Mouse (Mus musculus) adipocyte (in vitro differentiated cells): ENCODE data around the gene Ibtk.

Experiments
- DNase-seq: peaks from one replicate; pipeline ENCODE4 v3.0.0-alpha.2; 2016; ENCODE audit warnings: low spot score

Ibtk gene

DNA sequence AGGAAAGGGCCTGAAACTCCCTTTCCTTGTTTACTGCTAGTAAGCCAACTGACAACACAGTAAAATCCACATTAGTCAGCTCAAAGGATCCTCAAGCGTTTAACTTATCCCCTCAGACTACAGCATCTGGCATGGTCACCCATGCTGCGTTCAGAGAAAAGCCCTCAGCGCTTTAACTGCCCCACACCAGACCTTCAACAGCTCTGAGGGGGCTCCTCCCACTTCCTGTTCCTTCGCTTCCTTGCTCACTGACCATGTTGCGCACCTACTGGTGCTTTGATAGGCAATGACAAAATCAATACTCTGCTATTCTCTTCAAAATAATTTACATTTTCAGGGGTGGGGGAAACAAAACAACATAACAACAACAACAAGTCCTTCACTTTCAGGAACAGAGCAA is 47.2 kb downstream of the Ibtk start:
- no peak for DNase-seq

DNA sequence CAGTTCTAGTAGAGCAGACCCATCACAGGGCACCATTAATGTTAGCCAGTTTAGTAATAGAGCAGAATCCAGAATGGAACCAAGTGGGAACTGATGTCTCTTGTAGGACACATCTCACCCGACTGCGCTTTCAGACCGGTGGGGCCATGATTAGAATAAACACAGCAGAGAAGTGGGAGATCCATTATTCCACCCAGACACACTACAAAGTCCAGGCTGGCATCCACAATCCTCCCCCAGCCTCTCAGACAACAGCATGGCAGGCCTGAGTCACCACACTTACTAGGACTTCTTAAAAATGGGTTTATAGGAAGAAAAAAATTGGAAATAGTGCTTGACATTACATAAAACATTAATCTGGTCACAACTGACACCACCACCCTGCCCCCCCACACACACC is 53.5 kb downstream of the Ibtk start:
- no peak for DNase-seq

DNA sequence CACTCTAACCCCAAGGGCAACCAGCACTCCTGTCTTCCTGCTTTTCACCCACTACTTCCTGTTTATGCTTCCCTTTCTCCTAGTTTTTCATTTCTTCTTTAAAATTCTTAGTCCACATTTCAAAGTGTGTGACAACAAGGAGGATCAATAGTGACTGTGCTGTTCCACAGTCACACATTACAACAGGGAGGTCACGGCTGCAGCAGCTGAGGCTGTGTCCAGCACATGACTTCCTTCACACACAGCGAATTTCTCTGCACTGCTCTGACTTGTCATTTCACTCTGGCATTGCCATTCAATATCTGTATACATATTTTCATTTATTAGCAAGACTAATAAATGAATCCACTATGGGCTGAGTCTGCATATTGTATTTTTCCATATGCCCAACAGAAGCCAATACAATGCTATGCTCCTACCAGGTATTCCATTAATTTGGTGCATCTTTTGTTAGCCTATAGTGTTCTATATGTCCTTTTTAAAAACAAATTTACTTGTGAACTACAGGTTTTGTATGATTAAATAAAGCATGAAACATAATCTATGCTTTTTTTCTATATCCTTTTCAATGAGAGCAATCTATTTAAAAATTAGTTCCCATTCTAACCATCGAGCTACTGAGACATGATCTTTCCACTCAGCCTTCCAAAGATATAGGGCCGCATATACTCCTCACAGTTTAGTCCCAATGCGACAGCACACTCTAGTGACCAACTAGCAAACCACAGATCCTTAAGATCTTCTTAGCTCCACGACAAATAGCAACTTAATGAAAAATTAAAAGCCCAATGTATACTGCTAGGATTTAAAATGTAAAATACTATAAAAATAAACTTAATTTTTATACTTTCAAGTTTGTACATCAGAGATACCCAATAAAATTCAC is 55.7 kb downstream of the Ibtk start:
- DNase-seq: peak; percentile 40

DNA sequence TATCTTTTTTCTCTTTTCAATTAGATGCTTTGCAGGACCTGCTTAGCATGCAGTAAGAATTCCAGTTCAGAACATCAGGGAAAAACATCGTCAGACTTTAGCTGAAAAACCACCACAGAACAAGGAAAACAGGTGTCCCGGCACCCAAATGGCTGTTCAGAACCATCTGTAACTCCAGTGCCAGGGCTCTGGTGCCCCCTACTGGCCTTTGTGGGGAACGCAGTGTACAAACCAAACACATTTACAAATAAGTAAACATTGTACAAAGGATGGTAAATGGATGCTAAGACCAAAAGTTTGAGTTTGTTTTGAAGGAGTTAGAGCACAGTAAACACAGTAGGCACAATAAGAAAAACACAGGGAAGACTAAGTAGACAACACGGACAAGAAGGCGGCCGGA is 64.1 kb downstream of the Ibtk start:
- peak; percentile 16 for DNase-seq

DNA sequence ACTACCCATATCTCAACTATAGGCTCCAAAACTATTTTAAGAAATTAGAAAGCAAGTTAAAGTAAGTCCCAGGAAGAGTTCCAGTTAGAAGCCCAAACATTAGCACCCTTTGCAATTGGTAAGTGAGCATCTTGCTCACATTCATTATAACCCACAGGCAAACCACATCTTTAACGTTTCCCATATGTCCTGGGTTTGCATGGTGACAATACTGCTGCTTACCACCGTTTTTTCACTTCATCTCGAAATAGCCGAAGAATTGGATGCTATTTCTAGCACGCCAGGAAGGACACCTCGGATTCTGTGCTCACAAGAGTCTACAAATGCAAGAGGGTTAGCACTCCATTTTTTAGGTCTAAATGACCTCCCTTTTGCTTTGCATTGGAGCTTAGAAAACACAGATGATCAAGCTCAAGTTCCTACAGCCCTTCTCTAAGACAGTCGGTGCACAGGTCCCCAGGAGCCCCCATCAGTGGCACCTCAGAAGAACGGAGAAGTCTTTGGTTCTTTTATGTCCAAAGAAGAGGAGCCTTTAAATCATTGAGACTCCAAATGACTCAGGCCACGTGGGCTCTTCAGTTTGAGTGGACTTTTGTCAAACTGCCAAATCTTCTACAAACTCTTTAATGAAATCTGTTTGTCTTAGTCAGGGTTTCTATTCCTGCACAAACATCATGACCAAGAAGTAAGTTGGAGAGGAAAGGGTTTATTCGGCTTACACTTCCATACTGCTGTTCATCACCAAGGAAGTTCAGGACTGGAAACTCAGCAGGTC is 73.8 kb downstream of the Ibtk start:
- no peak for DNase-seq

DNA sequence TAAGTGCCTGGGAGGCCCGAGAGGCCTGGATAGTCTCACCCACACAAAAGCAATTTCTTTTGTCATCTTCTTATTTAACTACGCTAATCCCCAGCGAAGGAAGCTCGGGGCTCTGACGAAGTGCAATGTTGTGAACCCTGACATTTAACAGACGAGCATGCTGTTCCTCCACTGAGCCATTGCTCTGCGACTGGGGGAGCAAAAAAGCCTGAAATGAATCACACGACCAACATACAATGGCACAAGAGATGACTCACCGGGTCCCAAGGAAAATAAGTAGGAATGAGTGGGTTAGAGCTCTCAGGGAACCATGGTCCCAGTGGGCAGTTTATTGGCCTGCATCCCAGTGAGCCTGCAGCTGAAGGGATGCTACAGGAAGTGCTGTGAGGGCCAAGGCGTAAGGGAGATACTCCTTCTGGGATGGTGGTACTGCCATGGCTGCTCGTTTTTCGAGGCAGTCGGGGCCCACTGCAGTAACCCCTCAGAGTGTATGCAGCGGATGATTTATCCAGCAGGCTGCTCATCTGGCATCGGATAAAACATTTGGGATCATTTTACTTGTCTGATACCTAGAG is 75.1 kb downstream of the Ibtk start:
- DNase-seq: peak; percentile 7

DNA sequence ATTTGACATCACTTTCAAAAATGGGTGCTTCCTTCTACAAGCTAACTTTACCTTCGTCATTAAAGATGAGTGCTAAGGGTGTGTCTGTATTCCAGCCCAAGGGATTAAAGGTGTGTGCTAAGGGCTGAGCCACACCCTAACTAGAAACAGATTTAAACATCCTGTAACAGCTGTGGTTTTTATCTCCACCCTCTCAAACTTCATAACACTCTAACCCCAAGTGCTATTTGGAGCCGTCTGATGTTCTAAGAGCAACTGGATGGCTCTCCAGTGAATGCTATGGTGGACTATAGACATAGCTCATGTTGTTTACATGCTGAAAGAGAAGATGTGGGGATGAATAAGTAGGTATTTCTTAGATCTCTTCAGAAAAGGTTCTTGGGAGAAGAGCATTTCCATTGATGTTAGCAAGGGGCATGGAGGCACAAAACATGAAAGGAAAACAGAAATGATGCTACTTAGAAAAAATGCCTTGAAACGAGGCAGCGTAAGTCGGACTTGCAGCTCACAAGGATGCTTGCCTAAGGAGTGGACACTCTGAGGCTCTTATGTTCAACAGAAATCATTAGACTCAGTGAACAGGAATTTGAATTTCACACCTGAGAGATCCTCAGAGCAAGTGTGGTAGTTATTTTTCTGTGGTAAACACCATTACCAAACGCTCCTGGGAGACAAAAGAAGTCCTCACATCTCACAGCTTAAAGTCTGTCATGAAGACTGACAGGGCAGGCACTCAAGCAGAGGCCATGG is 77.4 kb downstream of the Ibtk start:
- DNase-seq: no peak

DNA sequence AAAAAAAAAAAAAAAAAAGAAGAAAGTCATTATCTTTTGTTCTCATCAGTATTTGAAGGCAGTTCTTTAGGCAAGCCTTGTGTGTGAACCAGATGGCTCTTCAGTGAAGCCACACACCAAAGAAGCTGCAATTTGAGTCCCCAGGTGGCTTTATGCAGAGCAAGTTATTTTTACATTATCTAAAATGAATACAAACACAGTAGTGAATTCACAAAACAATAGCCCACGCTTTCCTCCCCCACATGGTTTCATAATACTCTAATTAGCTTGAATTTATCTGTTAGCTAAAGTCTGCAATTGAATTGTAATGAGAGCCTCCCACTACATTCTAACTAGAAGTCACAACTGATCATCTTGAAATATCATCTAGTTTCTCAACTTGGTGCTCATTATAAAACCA is 84.8 kb downstream of the Ibtk start:
- DNase-seq: no peak

DNA sequence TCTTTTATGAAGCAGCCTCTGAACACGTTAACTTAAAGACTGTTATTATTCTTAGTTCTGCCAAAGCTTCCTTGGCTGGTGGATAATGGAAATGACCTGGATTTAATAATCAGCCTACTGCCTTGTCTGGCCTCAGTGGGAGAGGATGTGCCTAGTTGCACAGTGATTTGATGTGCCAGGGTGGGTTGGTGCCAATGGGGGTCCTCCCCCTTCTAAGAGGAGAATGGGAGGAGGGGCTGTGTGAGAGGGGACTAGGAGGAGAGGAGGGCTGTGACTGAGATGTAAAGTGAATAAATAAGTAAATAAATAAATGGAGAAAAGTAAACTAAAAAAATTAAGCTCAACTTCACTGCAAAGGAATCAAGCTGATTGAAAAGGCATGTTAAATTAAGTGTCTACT is 85.3 kb downstream of the Ibtk start:
- no peak for DNase-seq

DNA sequence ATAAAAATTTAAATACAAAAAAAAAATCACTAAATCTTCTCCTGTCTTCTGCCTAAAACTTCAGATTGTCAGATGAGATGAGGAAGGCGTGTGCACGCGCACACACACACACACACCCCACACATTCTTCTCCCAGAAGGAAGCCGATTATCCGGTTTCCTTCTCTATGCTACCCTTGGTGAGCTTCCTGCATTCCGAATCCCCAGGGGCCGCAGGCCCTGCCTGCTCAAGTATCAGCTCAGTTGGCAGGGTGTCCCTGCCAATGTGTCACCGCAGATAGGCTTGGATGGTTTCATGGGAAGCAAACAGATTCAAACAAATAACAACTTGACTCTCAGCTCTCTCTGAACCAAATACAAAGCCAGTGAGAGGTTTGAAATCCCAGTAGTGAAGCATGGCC is 86.0 kb downstream of the Ibtk start:
- no peak for DNase-seq

DNA sequence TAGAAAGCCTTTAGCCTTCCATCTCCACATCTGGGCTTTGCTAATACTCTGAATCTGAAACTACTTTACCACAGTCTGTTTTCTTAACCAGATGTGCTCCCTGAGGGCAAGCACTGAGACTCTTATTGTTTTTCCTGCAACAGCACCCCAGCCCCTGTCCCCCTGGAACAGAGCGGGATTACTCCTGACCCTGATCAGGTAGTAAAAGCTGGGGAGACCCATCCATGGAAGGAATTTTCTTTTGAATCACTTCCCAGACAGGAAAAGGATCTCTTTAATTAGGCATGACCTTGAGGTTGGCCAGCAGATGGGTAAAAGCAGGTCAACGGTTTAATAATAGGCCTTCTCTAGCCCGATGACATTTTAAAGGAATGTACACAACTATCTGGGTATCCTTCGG is 95.7 kb downstream of the Ibtk start:
- DNase-seq: no peak

DNA sequence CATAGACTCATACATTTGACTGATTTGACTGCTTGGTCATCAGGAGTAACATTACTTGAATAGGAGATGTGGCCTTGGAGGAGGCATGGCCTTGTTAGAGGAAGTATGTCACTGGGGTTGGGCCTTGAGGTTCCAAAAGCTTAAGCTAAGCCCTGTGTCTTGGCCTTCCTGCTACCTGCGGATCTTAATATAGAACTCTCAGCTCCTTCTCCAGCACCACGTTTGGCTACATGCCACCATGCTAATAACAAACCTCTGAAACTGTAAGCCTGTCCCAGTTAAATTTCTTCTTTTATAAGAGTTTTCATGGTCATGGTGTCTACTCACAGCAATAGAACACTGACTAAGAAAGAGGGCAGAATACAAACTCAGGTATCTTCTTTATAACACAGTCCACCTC is 110.9 kb downstream of the Ibtk start:
- no peak for DNase-seq
